Mouse (Mus musculus) CD4-positive helper T cell, adult 2 months (primary cell): Measurements from ENCODE around the gene Hoxa7.

Source experiments
- DNase-seq: peaks from one replicate; pipeline ENCODE4 v3.0.0-alpha.2; 2012; ENCODE audit warnings: low read depth, missing footprints, low spot score

Hoxa7 gene

DNA sequence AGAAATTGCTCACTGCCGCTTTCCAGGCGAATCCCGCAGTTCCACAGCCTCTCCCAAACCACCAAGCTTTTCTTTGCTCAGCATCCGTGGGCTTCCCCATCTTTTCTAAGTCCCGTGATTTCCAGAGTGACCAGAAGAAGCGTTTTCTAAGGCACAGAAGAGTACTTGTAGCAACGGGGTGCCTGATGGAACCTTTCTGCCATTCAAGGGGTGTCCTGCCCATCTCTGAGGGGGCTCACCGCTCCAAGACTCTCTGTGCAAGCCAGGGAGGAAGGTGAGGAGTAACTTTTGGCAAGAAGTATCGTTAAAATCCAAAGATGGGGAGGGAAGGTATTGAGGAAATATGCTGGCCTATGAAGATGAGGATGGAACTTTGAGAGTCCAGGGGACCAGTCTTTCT, 43.8 kb downstream of the Hoxa7 start:
- DNase-seq = no peak

GRCm38 (mm10) chr6:52177061-52177735, 44.5 kb downstream of the Hoxa7 start, which contains the start of gene 5730596B20Rik:
TSS of gene 5730596B20Rik (plus strand) at chr6:52177498.
- DNase-seq = no peak

- DNase-seq = no peak
Observed at GRCm38 (mm10) chr6:52176391-52176790, 45.3 kb downstream of the Hoxa7 start.

GRCm38 (mm10) chr6:52175864-52176263, 45.8 kb downstream of the Hoxa7 start:
- no peak for DNase-seq

GRCm38 (mm10) chr6:52174968-52175751, 46.5 kb downstream of the Hoxa7 start:
- no peak for DNase-seq

DNA sequence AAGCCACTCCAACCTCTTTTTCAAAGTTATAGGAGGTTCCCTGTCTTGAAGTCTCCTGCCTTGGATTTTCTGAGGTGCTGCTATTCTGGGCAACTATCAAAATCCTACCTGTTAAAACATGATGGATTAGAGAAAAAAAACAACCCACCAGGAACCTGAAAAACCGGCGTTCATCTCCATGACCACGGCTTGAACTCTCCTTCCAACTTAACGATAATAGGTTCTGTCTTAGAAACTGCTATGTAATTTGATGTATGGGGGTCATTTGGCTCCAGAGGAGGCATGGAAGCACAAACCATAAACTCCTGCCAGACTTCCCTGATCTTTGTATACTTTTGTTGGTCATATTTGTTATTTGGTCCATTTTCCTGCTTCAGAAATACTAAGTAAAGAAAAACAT, 48.0 kb downstream of the Hoxa7 start:
- DNase-seq = no peak

- DNase-seq = no peak
Observed at GRCm38 (mm10) chr6:52172501-52172900, 49.2 kb downstream of the Hoxa7 start.

DNA sequence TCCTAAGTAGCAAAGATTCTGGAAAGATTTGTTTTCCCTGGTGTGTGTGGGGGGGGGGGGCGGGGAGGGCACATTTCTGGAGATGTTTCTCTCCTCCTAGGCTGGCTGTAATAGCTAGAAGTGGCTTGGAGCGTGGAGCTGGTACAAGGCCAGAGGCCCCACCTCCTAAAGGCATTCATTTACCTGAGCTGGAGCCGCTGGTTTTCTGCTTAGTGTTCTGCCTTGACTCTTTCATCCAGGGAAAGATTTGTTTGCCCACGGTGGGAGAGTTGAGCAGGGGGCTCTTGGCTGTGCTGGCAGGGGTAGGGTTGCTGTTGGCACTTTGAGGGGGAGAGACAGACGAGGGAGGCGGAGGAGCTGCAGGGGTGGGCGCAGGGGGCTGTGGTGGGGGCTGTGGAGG, 49.7 kb downstream of the Hoxa7 start:
- no peak for DNase-seq

- DNase-seq = no peak
Observed at GRCm38 (mm10) chr6:52171331-52171730, 50.3 kb downstream of the Hoxa7 start.

- DNase-seq = no peak
Observed at GRCm38 (mm10) chr6:52170898-52171223, 50.8 kb downstream of the Hoxa7 start.

DNA sequence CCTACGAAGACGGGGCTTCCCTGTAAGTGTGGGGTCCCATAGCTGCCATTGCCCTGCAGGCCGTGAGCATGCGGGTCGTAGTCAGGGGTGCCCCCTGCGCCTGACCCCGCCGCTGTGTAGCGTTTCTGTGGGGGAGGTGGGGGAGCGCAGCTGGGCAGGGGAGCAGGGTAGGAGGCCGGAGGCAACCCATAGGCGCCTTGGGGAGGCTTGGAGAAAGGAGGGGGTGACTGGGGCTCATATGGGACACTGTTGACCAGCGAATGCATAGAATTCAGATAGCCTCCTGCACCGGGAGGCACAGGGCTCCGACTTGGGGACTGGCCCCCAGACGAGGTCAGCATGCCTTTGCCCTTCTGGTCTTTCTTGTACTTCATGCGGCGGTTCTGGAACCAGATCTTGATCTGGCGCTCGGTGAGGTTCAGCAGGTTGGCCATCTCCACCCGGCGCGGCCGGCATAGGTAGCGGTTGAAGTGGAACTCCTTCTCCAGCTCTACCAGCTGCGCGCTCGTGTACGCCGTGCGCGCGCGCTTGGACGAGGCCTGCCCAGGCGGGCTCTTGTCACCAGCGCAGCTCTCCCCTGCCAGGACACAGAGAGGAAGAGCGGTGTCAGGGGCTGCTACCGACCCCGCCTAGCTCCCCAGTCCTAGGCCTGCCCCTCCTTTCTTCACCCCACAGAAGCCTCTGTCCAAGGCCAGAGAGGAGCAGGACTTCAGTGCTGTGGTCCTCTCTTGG, 51.3 kb downstream of the Hoxa7 start:
- no peak for DNase-seq

- no peak for DNase-seq
Observed at GRCm38 (mm10) chr6:52169499-52170165, 52.0 kb downstream of the Hoxa7 start.

GRCm38 (mm10) chr6:52168191-52169055, 53.2 kb downstream of the Hoxa7 start:
- no peak for DNase-seq

DNA sequence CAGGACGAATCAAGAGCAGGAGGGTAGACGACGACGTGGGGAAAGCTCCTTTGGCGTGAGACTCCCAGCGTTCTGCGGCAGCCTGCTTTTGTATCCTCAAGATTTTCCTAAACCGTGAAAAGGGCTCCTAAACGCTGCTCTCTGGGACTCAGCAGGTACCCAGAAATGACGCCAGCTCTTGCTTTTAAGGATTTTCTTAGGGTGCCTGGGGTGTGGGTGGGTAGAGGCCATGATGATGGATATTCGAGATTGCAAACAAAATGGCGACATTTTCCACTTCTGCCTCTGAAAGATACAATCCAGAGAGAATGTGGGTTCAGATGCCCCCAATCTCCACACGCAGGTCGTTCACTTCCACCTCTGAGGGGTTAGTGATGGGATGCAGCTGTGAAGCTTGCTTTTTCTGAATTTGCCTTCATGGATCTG, 53.9 kb downstream of the Hoxa7 start:
- DNase-seq = no peak

DNA sequence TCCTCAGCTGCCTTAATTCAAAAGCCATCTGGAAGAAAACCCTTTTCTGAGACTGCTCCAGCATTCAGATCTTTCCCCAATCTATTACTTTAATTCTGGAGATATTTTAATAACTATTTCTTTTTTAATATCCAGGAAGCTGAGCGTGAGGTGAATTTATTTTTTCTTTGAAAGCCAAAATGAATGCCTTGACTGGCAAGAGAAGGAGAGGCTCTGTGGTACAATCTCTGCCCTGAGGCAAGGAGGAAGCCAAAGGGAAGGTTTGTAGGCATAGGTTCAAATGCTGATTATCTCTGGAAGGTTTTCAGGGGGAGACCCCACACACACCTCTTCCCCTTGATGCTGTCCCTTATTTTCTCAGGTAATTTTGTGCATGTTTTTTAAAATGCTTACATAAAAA, 54.5 kb downstream of the Hoxa7 start:
- DNase-seq = no peak

DNA sequence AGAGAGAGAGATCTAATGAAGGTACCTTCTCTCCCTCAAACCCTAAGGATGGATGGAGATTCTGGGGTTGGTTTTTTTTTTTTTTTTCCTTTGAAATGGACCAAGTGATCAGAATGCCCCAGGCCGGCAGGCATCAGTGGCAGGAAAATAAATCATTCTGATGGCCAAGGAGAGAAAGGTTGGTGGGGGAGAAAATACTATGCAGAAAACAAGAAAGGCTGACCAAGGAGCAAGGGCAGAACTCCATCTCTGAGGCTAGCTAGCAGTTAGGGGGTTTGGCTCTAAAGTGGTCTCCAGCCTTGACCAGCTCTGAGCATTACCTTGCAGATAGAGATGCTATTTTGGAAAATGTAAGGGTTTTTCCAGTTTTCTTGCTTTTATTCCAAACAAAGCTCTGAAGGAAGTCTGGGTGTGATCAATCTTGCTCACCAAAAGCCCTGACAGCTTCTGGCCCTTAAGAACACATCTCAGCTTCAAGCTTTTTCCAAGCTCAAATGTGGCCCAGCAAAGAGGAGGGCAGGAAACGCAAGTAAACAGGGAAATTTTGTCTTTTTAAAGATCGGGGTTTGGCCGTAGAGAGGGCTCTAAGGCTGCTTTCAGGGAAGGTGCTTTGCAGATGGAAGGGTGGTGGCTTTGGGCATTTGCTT, 55.1 kb downstream of the Hoxa7 start:
- DNase-seq = no peak

DNA sequence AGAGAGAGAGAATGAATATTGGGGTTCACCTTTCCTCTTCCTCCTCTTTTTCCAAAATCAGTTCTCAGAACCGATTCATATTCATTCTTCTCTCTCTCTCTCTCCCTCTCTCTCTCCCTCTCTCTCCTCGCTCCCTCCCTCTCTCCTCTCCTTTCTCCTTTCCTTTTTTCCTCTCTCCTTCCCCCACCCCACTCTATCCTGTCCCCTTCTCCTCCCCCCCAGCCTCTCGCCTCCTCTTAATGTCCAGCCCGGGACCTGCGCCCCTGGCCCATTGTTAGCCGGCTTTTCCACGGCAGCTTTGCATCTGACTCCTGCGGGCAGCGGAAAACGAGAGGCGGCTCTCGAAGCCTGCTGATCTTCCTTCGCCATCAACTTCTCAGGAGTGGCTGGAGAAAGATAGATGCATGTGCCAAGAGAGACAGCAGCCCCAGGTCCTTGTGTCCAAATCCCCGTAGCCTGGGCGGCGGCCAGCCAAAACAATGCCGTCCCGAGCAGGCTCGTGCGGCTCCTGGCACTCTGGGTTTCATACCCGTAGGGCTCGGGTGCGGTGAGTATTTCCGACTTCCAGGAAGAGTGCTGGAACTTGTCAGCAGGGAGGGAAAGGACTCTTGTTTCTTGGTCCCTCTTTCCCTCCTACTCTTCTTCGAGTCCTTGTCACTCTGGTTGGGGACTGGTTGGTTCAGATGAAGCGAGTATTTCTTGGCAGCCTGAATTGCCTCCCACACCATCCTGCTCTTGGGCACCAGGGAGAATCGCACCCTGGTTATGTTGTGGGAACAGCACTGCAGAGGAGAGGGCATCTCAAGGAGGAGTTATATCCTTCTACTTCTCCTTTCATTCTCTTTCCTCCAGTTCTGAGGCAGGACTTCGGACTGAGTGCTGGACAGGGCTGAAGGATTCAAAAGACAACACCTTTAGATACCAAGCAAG, 55.9 kb downstream of the Hoxa7 start:
- no peak for DNase-seq

- no peak for DNase-seq
Observed at GRCm38 (mm10) chr6:52164626-52165440, 56.8 kb downstream of the Hoxa7 start, which contains the start of gene Hoxa2. TSS of gene Hoxa2 (minus strand) at chr6:52164831.
